Mouse (Mus musculus) MEL (cell line): Measurements from ENCODE around the gene Wdr93.

Experiments
- CTCF ChIP-seq, 3 experiments: IDR thresholded peaks in 2 of 3; conservative IDR thresholded peaks in 1 of 3; 2 replicates each; pipeline ENCODE4 v1.5.1; 2011 to 2012; ENCODE audit warnings: low read length in 3 of 3, low read depth in 2 of 3, mild to moderate bottlenecking in 2 of 3, improper control_type of control experiment in 1 of 3, inconsistent platforms in 1 of 3, mixed read lengths in 1 of 3, moderate library complexity in 1 of 3; ENCODE audit not compliant: control insufficient read depth in 1 of 3, insufficient read depth in 1 of 3, poor library complexity in 1 of 3, severe bottlenecking in 1 of 3
- MAFK ChIP-seq: IDR thresholded peaks from 2 replicates; pipeline ENCODE4 v1.6.1; 2011; ENCODE audit warnings: low read depth, mild to moderate bottlenecking, low read length, improper control_type of control experiment, borderline replicate concordance
- MEF2A ChIP-seq: IDR thresholded peaks from 2 replicates; pipeline ENCODE4 v1.6.1; 2014; ENCODE audit warnings: low read depth, mild to moderate bottlenecking, inconsistent platforms, low read length, improper control_type of control experiment; ENCODE audit not compliant: poor library complexity, insufficient replicate concordance, severe bottlenecking; ENCODE audit errors: extremely low read depth
- POLR2A ChIP-seq, 2 experiments: IDR thresholded peaks; 2 replicates each; pipeline ENCODE4 v1.6.1; 2011 to 2012; ENCODE audit warnings: low read length in 2 of 2, mild to moderate bottlenecking in 2 of 2, control low read depth in 1 of 2, improper control_type of control experiment in 1 of 2, low read depth in 1 of 2, moderate library complexity in 1 of 2; ENCODE audit not compliant: control insufficient read depth in 1 of 2, insufficient read depth in 1 of 2, poor library complexity in 1 of 2
- POLR2AphosphoS5 ChIP-seq: IDR thresholded peaks from 2 replicates; pipeline ENCODE4 v1.6.1; 2012; ENCODE audit warnings: low read depth, borderline replicate concordance, mild to moderate bottlenecking, inconsistent platforms, low read length, moderate library complexity, mixed read lengths
- TCF12 ChIP-seq: IDR thresholded peaks from 2 replicates; pipeline ENCODE4 v1.6.1; 2014; ENCODE audit warnings: low read depth, mild to moderate bottlenecking, inconsistent platforms, low read length, improper control_type of control experiment, moderate library complexity
- UBTF ChIP-seq: IDR thresholded peaks from 2 replicates; pipeline ENCODE4 v1.6.1; 2012; ENCODE audit warnings: low read depth, mild to moderate bottlenecking, inconsistent platforms, low read length, improper control_type of control experiment, moderate library complexity, borderline replicate concordance; ENCODE audit not compliant: insufficient read depth
- ZNF384 ChIP-seq: IDR thresholded peaks from 2 replicates; pipeline ENCODE4 v1.6.1; 2012; ENCODE audit warnings: low read depth, mild to moderate bottlenecking, inconsistent platforms, low read length, improper control_type of control experiment

- TF ChIP-seq POLR2A (IDR thresholded peaks at IDR 0.05; ENCODE audit: control insufficient read depth in 1 of 2, insufficient read depth in 1 of 2, low read depth in 1 of 2, low read length in 2 of 2, poor library complexity in 1 of 2): peak; percentile 77 to 86
- no peak for TF ChIP-seq MAFK
- TF ChIP-seq TCF12: 0 out of 2 replicates have a peak, but pooled peaks have one; percentile 28
- no peak for TF ChIP-seq ZNF384
- no peak for TF ChIP-seq MEF2A
- TF ChIP-seq CTCF (IDR thresholded peaks at IDR 0.05 in 2 of 3, conservative IDR thresholded peaks at IDR 0.05 in 1 of 3; ENCODE audit: control insufficient read depth in 1 of 3, insufficient read depth in 1 of 3, low read depth in 2 of 3, low read length in 3 of 3, poor library complexity in 1 of 3, severe bottlenecking in 1 of 3): no peak
- no peak for TF ChIP-seq UBTF
- TF ChIP-seq POLR2AphosphoS5: no peak
Observed at GRCm38 (mm10) chr7:79715187-79715981, 27.6 kb upstream of the Wdr93 start, which contains the start of gene Kif7.
